Comparison of ENCODE assay signal across 23 mouse cellular contexts in genomic region chr9:27424511-27424910, GRCm38 (mm10). TPM values are rescaled to one million over a fixed set of nuclear protein-coding genes. Genes with fewer than 3 reads are reported as not detected.
DNase-seq lines count a peak whose midpoint lies in the region; ATAC-seq and TF ChIP-seq lines count a peak whose summit lies in the region.
"Had no signal": no experiment of that assay in that cellular context is flagged by ENCODE, and none has a peak within 500 bp of the region (broad histone marks: within the 10 kb centered on the region; RNA-seq: fewer than 3 reads in every experiment).

No protein-coding gene starts in this region.

- no peak for DNase-seq in heart, adult 2 months
- no peak for DNase-seq in left cerebral cortex, adult 2 months (ENCODE audit: extremely low spot score in 1 of 2, low spot score in 2 of 2)
- DNase-seq in left cerebral cortex, adult 8-10 months (ENCODE audit: low spot score in 2 of 2) = no peak
- DNase-seq in CH12.LX (ENCODE audit: extremely low read depth) = no peak
- peak; percentile 76 for DNase-seq in brain, adult 2 months (ENCODE audit: low read depth, low spot score)
- no peak for DNase-seq in embryo, embryonic 10.5 days (ENCODE audit: low spot score)
- DNase-seq: adrenal gland, adult 2 months; cerebellum, adult 9-11 months; embryo, embryonic 11 days; gastrocnemius, postnatal 14 days; kidney, postnatal 4 days had no signal

- no peak for TF ChIP-seq EP300 in heart, adult 2 months (IDR thresholded peaks at IDR 0.05; ENCODE audit: insufficient read depth, low read depth, low read length)
- no peak for TF ChIP-seq EP300 in CH12.LX (IDR thresholded peaks at IDR 0.05; ENCODE audit: low read length)

- no peak overlapping the region for H3K4me3 ChIP-seq in heart, adult 2 months
- no peak overlapping the region for H3K4me3 ChIP-seq in heart, embryonic 11.5 days (ENCODE audit: low read depth, low read length)
- H3K4me3 ChIP-seq in left cerebral cortex, adult 2 months = no peak overlapping the region
- no peak overlapping the region for H3K4me3 ChIP-seq in CH12.LX (replicated peaks in 1 of 3; ENCODE audit: low read depth in 2 of 3, low read length in 2 of 3, poor library complexity in 1 of 3)
- H3K4me3 ChIP-seq: embryonic facial prominence, embryonic 15.5 days; heart, embryonic 10.5 days; intestine, embryonic 15.5 days; limb, embryonic 15.5 days; liver, embryonic 15.5 days; megakaryocyte, embryonic 14.5 days had no signal

- no peaks in the 10 kb centered on the region for H3K79me2 ChIP-seq in heart, adult 2 months (replicated peaks; ENCODE audit: control insufficient read depth, insufficient read depth, low read length)
- no peaks in the 10 kb centered on the region for H3K79me2 ChIP-seq in CH12.LX (replicated peaks; ENCODE audit: control insufficient read depth, extremely low read depth, insufficient read depth, poor library complexity, severe bottlenecking)

- H3K4me1 ChIP-seq in heart, adult 2 months (ENCODE audit: control insufficient read depth, insufficient read depth, low read length) = no peaks in the 10 kb centered on the region
- no peaks in the 10 kb centered on the region for H3K4me1 ChIP-seq in heart, embryonic 11.5 days (ENCODE audit: control insufficient read depth, insufficient read depth, low read length)
- peaks cover 0 to 3% of the 10 kb centered on the region in 2 experiments; a peak in 1 of 4 replicates for H3K4me1 ChIP-seq in CH12.LX (ENCODE audit: control insufficient read depth in 1 of 2, insufficient read depth in 2 of 2)
- H3K4me1 ChIP-seq: heart, embryonic 10.5 days; intestine, embryonic 15.5 days; limb, embryonic 15.5 days; liver, embryonic 15.5 days had no signal

- no peaks in the 10 kb centered on the region for H3K27me3 ChIP-seq in heart, adult 2 months (ENCODE audit: control insufficient read depth, insufficient read depth, low read length)
- H3K27me3 ChIP-seq in heart, embryonic 11.5 days (ENCODE audit: control insufficient read depth, insufficient read depth, low read length) = no peaks in the 10 kb centered on the region
- peaks cover 19% of the 10 kb centered on the region for H3K27me3 ChIP-seq in CH12.LX (replicated peaks)
- H3K27me3 ChIP-seq: embryonic facial prominence, embryonic 15.5 days; intestine, embryonic 15.5 days; limb, embryonic 15.5 days; liver, embryonic 15.5 days had no signal

- no peaks in the 10 kb centered on the region for H3K9me3 ChIP-seq in heart, embryonic 11.5 days (replicated peaks; ENCODE audit: control insufficient read depth, low read length)
- H3K9me3 ChIP-seq in CH12.LX (replicated peaks; ENCODE audit: low read length) = no peaks in the 10 kb centered on the region
- H3K9me3 ChIP-seq: embryonic facial prominence, embryonic 15.5 days; heart, embryonic 10.5 days; intestine, embryonic 15.5 days; limb, embryonic 15.5 days; liver, embryonic 15.5 days; megakaryocyte, embryonic 14.5 days had no signal

- no peak overlapping the region for H3K27ac ChIP-seq in heart, adult 2 months
- no peak overlapping the region for H3K27ac ChIP-seq in heart, embryonic 11.5 days (ENCODE audit: low read depth, low read length)
- H3K27ac ChIP-seq in left cerebral cortex, adult 2 months = no peak overlapping the region
- H3K27ac ChIP-seq in CH12.LX (ENCODE audit: insufficient read depth, low read depth) = no peak overlapping the region
- H3K27ac ChIP-seq: embryonic facial prominence, embryonic 15.5 days; heart, embryonic 10.5 days; hindbrain, embryonic 14.5 days; intestine, embryonic 15.5 days; limb, embryonic 15.5 days; liver, embryonic 15.5 days had no signal

- no peaks in the 10 kb centered on the region for H3K36me3 ChIP-seq in heart, adult 2 months (ENCODE audit: control insufficient read depth, insufficient read depth, low read length)
- no peaks in the 10 kb centered on the region for H3K36me3 ChIP-seq in heart, embryonic 11.5 days (ENCODE audit: control insufficient read depth, insufficient read depth, low read length)
- H3K36me3 ChIP-seq in CH12.LX (replicated peaks in 1 of 2; ENCODE audit: control insufficient read depth in 1 of 2, insufficient read depth in 1 of 2, low read length in 1 of 2) = no peaks in the 10 kb centered on the region
- H3K36me3 ChIP-seq: embryonic facial prominence, embryonic 15.5 days; heart, embryonic 10.5 days; intestine, embryonic 15.5 days; limb, embryonic 15.5 days; liver, embryonic 15.5 days had no signal

- no peak overlapping the region for H3K9ac ChIP-seq in heart, adult 2 months (ENCODE audit: low read depth, low read length)
- H3K9ac ChIP-seq in heart, embryonic 11.5 days (ENCODE audit: low read depth, low read length) = no peak overlapping the region
- H3K9ac ChIP-seq in CH12.LX (ENCODE audit: insufficient read depth, low read depth) = no peak overlapping the region
- H3K9ac ChIP-seq: embryonic facial prominence, embryonic 15.5 days; hindbrain, embryonic 14.5 days; intestine, embryonic 15.5 days; limb, embryonic 15.5 days; liver, embryonic 15.5 days had no signal

- intact Hi-C loops in heart, adult 2 months (cut with DNase I) = no loop called here
- intact Hi-C loops in left cerebral cortex, adult 2 months (cut with DNase I) = no loop called here

- H3K4me2 ChIP-seq in heart, embryonic 11.5 days = no peak overlapping the region
- H3K4me2 ChIP-seq in CH12.LX (ENCODE audit: insufficient read depth, low read depth, poor library complexity, severe bottlenecking) = no peak overlapping the region
- H3K4me2 ChIP-seq: embryonic facial prominence, embryonic 15.5 days; hindbrain, embryonic 14.5 days; intestine, embryonic 15.5 days; limb, embryonic 15.5 days; liver, embryonic 15.5 days had no signal

- TF ChIP-seq POLR2A in heart, adult 2 months (IDR thresholded peaks at IDR 0.05; ENCODE audit: insufficient read depth, low read depth, low read length) = no peak
- TF ChIP-seq POLR2A in CH12.LX (IDR thresholded peaks at IDR 0.05; ENCODE audit: low read depth, low read length) = no peak

- WGBS in heart, adult 2 months = 70% methylated on average over 4 of the region's 4 CpGs
- WGBS in heart, embryonic 11.5 days (ENCODE audit: insufficient replicate concordance) = 78% methylated on average over 4 of the region's 4 CpGs

- ATAC-seq in heart, embryonic 11.5 days (replicated peaks; ENCODE audit: insufficient number of reproducible peaks, low FRiP score, low TSS enrichment) = no peak
- ATAC-seq: intestine, embryonic 15.5 days had no signal

- no peak; the same call in 1 of the 2 replicates for TF ChIP-seq RAD21 in CH12.LX (IDR thresholded peaks at IDR 0.05; ENCODE audit: low read depth, low read length)

- in situ Hi-C loops in CH12.LX (cut with MboI; ENCODE audit: low pct_ligation_motif_present, low pct_unique_long_range_greater_than_20kb, low sequenced_read_pairs) = loop anchor here (25.0 kb wide), 2 partner anchors 763 to 838 kb away; no protein-coding TSS in a partner anchor

- dilution Hi-C loops in CH12.LX (cut with MboI; ENCODE audit: extremely low pct_ligation_motif_present, extremely low pct_unique_long_range_greater_than_20kb, low sequenced_read_pairs) = no loop called here

- TF ChIP-seq CTCF in heart, adult 2 months (IDR thresholded peaks at IDR 0.05) = 0 out of 2 replicates have a peak, but pooled peaks have one; percentile 10
- peak; percentile 53 for TF ChIP-seq CTCF in left cerebral cortex, adult 2 months (IDR thresholded peaks at IDR 0.05)
- peak in 1 of 2 experiments; percentile 18; a peak in 1 of 4 replicates for TF ChIP-seq CTCF in CH12.LX (conservative IDR thresholded peaks at IDR 0.05 in 1 of 2, IDR thresholded peaks at IDR 0.05 in 1 of 2; ENCODE audit: low read depth in 2 of 2, low read length in 2 of 2)

TF ChIP-seq in CH12.LX, 34 proteins besides CTCF, POLR2A, EP300 and RAD21:
- TF ChIP-seq RCOR1 (conservative IDR thresholded peaks at IDR 0.05; ENCODE audit: low read depth, low read length) (no peak), SMC3 (IDR thresholded peaks at IDR 0.05; ENCODE audit: low read depth, low read length) (peak; percentile 11; the same call in 1 of the 2 replicates)

RNA-seq across cellular contexts. Expression of gene Spata19, which starts 27.9 kb away (rescaled TPM):
- not detected for total RNA-seq in heart, adult 2 months (2021)
- 0.27 and 0.50 TPM in 2 replicates for polyA plus RNA-seq in heart, adult 2 months (2012; rRNA removed)
- polyA plus RNA-seq in heart, embryonic 11.5 days (2014; fragmentation: Nextera tagmentation; extraction: Ambion mirVana) = not detected in 2 replicates
- total RNA-seq in left cerebral cortex, adult 2 months (2021) = 1 to 10 TPM; 1.2 to 1.4 TPM
- 1 to 10 TPM in 2 of 4 experiments, under 1 TPM in 2; 0.51 to 1.9 (median 0.88) TPM for total RNA-seq in left cerebral cortex, adult 8-10 months (2022)
- total RNA-seq in CH12.LX (2012; rRNA removed) (not detected in 2 replicates), CH12.LX (2014; rRNA removed) (not detected in 2 replicates)
- polyA plus RNA-seq in CH12.LX (2012; ENCODE audit: insufficient read length, low read depth) = not detected in 2 replicates
- total RNA-seq: adrenal gland, adult 2 months; gastrocnemius, postnatal 14 days; heart, postnatal 25 days had no signal
- polyA plus RNA-seq: adrenal gland, adult 2 months; C2C12; embryonic facial prominence, embryonic 15.5 days; heart, embryonic 10.5 days; intestine, embryonic 15.5 days; kidney, embryonic 14.5 days; limb, embryonic 15.5 days; liver, embryonic 15.5 days; stomach, embryonic 16.5 days had no signal
